Mouse (Mus musculus): ENCODE measurements around the gene Irf3.

Irf3 gene

GRCm38 (mm10) chr7:45033722-45034359 is 36.4 kb downstream of the Irf3 start:
- no peak for DNase-seq (ENCODE audit: low spot score in 2 of 2)

GRCm38 (mm10) chr7:45035631-45036030 is 38.2 kb downstream of the Irf3 start:
- no peak for DNase-seq (ENCODE audit: low spot score in 2 of 2)

GRCm38 (mm10) chr7:45036702-45037101 is 39.3 kb downstream of the Irf3 start:
- DNase-seq (ENCODE audit: low spot score in 2 of 2) = no peak

GRCm38 (mm10) chr7:45037720-45038361 is 40.4 kb downstream of the Irf3 start:
- DNase-seq (ENCODE audit: low spot score in 2 of 2) = peak; percentile 63 to 85

GRCm38 (mm10) chr7:45038411-45038810 is 41.0 kb downstream of the Irf3 start:
- no peak for DNase-seq (ENCODE audit: low spot score in 2 of 2)

GRCm38 (mm10) chr7:45040851-45041250 is 43.4 kb downstream of the Irf3 start:
- no peak for DNase-seq (ENCODE audit: low spot score in 2 of 2)

GRCm38 (mm10) chr7:45043307-45043706 is 45.9 kb downstream of the Irf3 start:
- DNase-seq (ENCODE audit: low spot score in 2 of 2) = no peak

GRCm38 (mm10) chr7:45045741-45046140 is 48.3 kb downstream of the Irf3 start:
- DNase-seq (ENCODE audit: low spot score in 2 of 2) = no peak

GRCm38 (mm10) chr7:45046853-45047350 is 49.5 kb downstream of the Irf3 start:
- no peak for DNase-seq (ENCODE audit: low spot score in 2 of 2)

- no peak for DNase-seq (ENCODE audit: low spot score in 2 of 2)
Observed at GRCm38 (mm10) chr7:45047491-45047890, 50.0 kb downstream of the Irf3 start.

GRCm38 (mm10) chr7:45048001-45048890 is 50.8 kb downstream of the Irf3 start:
- no peak for DNase-seq (ENCODE audit: low spot score in 2 of 2)

- DNase-seq (ENCODE audit: low spot score in 2 of 2) = no peak
Observed at GRCm38 (mm10) chr7:45048923-45049657, 51.6 kb downstream of the Irf3 start.

GRCm38 (mm10) chr7:45050945-45051600 is 53.6 kb downstream of the Irf3 start:
- peak in 1 of 2 experiments; percentile 66 for DNase-seq (ENCODE audit: low spot score in 2 of 2)

GRCm38 (mm10) chr7:45051601-45051974 is 54.1 kb downstream of the Irf3 start:
- no peak for DNase-seq (ENCODE audit: low spot score in 2 of 2)
